ENCODE assay signal across 8 mouse cellular contexts in genomic region chr8:116732684-116733647, GRCm38 (mm10). TPM values are rescaled to one million over a fixed set of nuclear protein-coding genes. Genes with fewer than 3 reads are reported as not detected.
DNase-seq lines count a peak whose midpoint lies in the region; ATAC-seq and TF ChIP-seq lines count a peak whose summit lies in the region.

TSS of gene Cdyl2 (minus strand) at chr8:116732991.

- H3K27ac ChIP-seq in hindbrain, postnatal 0 days, result peak within 1 kb of the TSS; percentile 86

- peak within 1 kb of the TSS; percentile 89 for H3K9ac ChIP-seq in hindbrain, postnatal 0 days (replicated peaks; ENCODE audit: low read length)

- DNase-seq in WW6 (ENCODE audit: low read depth, low spot score), result peak; percentile 45
- peak; percentile 84 to 86 for DNase-seq in cerebellum, postnatal 36 days
- peak; percentile 58 to 71 for DNase-seq in gastrocnemius, adult 8-10 months (ENCODE audit: low spot score in 2 of 2)
- DNase-seq in hindbrain, postnatal 0 days (ENCODE audit: low spot score), result peak; percentile 91
- peak; percentile 72 to 85 for DNase-seq in left cerebral cortex, adult 18-20 months (ENCODE audit: low spot score in 2 of 2)
- peak; percentile 84 to 91 for DNase-seq in lung, postnatal 4 days
- peak; percentile 92 for DNase-seq in retina, postnatal 1 day
- DNase-seq in thymus, postnatal 4 days, result peak; percentile 85

- H3K27me3 ChIP-seq in hindbrain, postnatal 0 days (ENCODE audit: insufficient read depth, low read length), result no peaks in the 10 kb centered on the region

- TF ChIP-seq CTCF in hindbrain, postnatal 0 days (IDR thresholded peaks at IDR 0.05; ENCODE audit: low read depth), result no peak

- H3K4me1 ChIP-seq in hindbrain, postnatal 0 days (ENCODE audit: insufficient read depth, low read length), result 0 out of 2 replicates have a peak, but pooled peaks cover 3% of the 10 kb centered on the region

- H3K9me3 ChIP-seq in hindbrain, postnatal 0 days (ENCODE audit: low read length), result peaks cover 3% of the 10 kb centered on the region; the same call in 1 of the 2 replicates

- H3K36me3 ChIP-seq in hindbrain, postnatal 0 days (ENCODE audit: insufficient read depth, low read length), result no peaks in the 10 kb centered on the region

- under 1% methylated on average over 109 of the region's 129 CpGs for WGBS in hindbrain, postnatal 0 days

- H3K4me3 ChIP-seq in hindbrain, postnatal 0 days (ENCODE audit: low read length), result peak within 1 kb of the TSS; percentile 83

- H3K4me2 ChIP-seq in hindbrain, postnatal 0 days (ENCODE audit: low read depth, low read length), result peak within 1 kb of the TSS; percentile 88

- ATAC-seq in hindbrain, postnatal 0 days, result peak; percentile 94

RNA-seq across cellular contexts. Expression of gene Cdyl2, which starts in this region (rescaled TPM):
- total RNA-seq in gastrocnemius, adult 8-10 months (2022), result 1 to 10 TPM; 2.7 to 4.8 (median 3.2) TPM
- 7.2 and 10.6 TPM in 2 replicates for total RNA-seq in hindbrain, postnatal 0 days (2014; rRNA removed)
- polyA plus RNA-seq in hindbrain, postnatal 0 days (2015; fragmentation: Nextera tagmentation; extraction: Ambion mirVana), result 13.6 and 15.3 TPM in 2 replicates
- total RNA-seq in left cerebral cortex, adult 18-20 months (2021), result 10 to 100 TPM; 19.2 to 23.3 TPM

Comparison
In these comparisons a context has a peak if more than half of its experiments do, and no peak if none do; other contexts are left out.
1. Peak in every context shown above with its lines: DNase-seq, ATAC-seq, H3K4me3 ChIP-seq and H3K27ac ChIP-seq.